In the genomic region with DNA sequence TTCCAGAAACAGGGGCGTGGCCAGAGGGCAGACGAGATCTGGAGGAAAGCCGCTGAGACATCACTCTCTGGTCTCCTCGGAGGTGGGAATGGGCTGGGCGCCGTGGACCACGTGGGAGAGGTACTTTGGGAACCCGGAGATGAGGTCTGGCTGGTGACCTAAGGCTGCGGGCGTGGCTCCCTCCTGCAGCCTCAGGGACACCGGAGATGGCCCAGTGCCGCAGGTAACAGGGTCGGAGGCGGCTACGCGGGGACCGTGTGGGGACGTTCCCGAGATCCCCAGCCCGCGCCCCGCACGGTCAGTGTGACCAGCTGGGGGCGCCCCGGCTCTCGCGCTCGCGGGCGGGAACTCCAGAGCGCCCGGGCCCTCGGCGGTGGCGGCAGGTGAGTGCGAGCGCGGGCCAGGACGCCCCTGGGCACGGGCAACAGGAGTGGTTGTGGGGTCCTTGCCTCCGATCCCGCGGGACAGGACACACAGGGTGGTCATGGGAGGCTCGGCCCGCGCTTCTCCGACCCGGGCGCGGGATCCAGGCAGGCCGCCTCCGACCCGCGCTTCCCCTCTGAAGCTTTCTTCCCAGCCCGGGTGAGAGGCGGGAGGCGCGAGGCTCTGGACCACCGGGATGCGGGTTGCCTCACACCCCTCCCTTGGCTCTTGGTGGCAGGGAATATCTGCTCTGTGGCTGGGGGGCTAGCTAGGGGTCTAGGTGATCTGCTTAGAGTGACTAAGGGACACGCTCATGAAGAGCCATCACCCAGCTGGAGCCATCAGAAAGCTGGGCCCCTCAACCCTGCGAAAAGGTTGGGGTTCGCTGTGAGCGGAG, we compare ENCODE assay signal across 8 mouse cellular contexts. TPM values are rescaled to one million over a fixed set of nuclear protein-coding genes. Genes with fewer than 3 reads are reported as not detected.
DNase-seq lines count a peak whose midpoint lies in the region; ATAC-seq and TF ChIP-seq lines count a peak whose summit lies in the region.

Gene Adcy7 (plus strand): TSS at position 173 of the 820 bp plus-strand sequence.

- ATAC-seq in frontal cortex, adult (ENCODE audit: low TSS enrichment), result peak; percentile 65
- ATAC-seq in limb, embryonic 14.5 days (ENCODE audit: low FRiP score, low read depth), result peak; percentile 62; the same call in 1 of the 2 replicates
- ATAC-seq in midbrain, embryonic 12.5 days (ENCODE audit: low FRiP score, low read depth), result peak; percentile 56; the same call in 1 of the 2 replicates

- H3K4me2 ChIP-seq in limb, embryonic 14.5 days (replicated peaks; ENCODE audit: low read depth, low read length, severe bottlenecking), result peak within 1 kb of the TSS; percentile 66
- H3K4me2 ChIP-seq in midbrain, embryonic 12.5 days (replicated peaks), result peak within 1 kb of the TSS; percentile 83

- peak within 1 kb of the TSS; percentile 29; the same call in 1 of the 2 replicates for H3K27ac ChIP-seq in bone marrow, adult 2 months (ENCODE audit: control insufficient read depth, insufficient read depth, low read depth, low read length, poor library complexity)
- H3K27ac ChIP-seq in embryonic fibroblast, embryonic 13.5 days (ENCODE audit: insufficient read depth, low read length), result no peak within 1 kb of the TSS
- H3K27ac ChIP-seq in limb, embryonic 14.5 days (replicated peaks; ENCODE audit: low read depth, low read length), result no peak within 1 kb of the TSS
- no peak within 1 kb of the TSS for H3K27ac ChIP-seq in midbrain, embryonic 12.5 days (replicated peaks)

- intact Hi-C loops in heart, postnatal 10 days (cut with DNase I), result no loop called here

- peaks cover 1% of the 10 kb centered on the region; the same call in 1 of the 2 replicates for H3K4me1 ChIP-seq in bone marrow, adult 2 months (ENCODE audit: control insufficient read depth, insufficient read depth, low read length)
- H3K4me1 ChIP-seq in embryonic fibroblast, embryonic 13.5 days (ENCODE audit: control insufficient read depth, insufficient read depth, low read length), result no peaks in the 10 kb centered on the region
- peaks cover 3% of the 10 kb centered on the region; the same call in 1 of the 2 replicates for H3K4me1 ChIP-seq in limb, embryonic 14.5 days (ENCODE audit: control insufficient read depth, insufficient read depth, low read length)
- peaks cover 10% of the 10 kb centered on the region for H3K4me1 ChIP-seq in midbrain, embryonic 12.5 days

- H3K9ac ChIP-seq in limb, embryonic 14.5 days (ENCODE audit: low read depth, low read length, severe bottlenecking), result peak within 1 kb of the TSS; percentile 57
- peak within 1 kb of the TSS; percentile 65 for H3K9ac ChIP-seq in midbrain, embryonic 12.5 days (replicated peaks)

- no peaks in the 10 kb centered on the region for H3K36me3 ChIP-seq in limb, embryonic 14.5 days (ENCODE audit: control insufficient read depth, insufficient read depth, low read length)
- no peaks in the 10 kb centered on the region for H3K36me3 ChIP-seq in midbrain, embryonic 12.5 days

- no peaks in the 10 kb centered on the region; the same call in 1 of the 2 replicates for H3K27me3 ChIP-seq in limb, embryonic 14.5 days (ENCODE audit: control insufficient read depth, insufficient read depth, low read length)
- peaks cover 45% of the 10 kb centered on the region for H3K27me3 ChIP-seq in midbrain, embryonic 12.5 days

- H3K9me3 ChIP-seq in limb, embryonic 14.5 days (ENCODE audit: control insufficient read depth, low read length), result no peaks in the 10 kb centered on the region
- no peaks in the 10 kb centered on the region for H3K9me3 ChIP-seq in midbrain, embryonic 12.5 days

- TF ChIP-seq CTCF in bone marrow, adult 2 months (IDR thresholded peaks at IDR 0.05; ENCODE audit: control insufficient read depth, insufficient read depth, low read length), result peak; percentile 41; the same call in 1 of the 2 replicates
- 0 out of 2 replicates have a peak, but pooled peaks have one; percentile 20 for TF ChIP-seq CTCF in embryonic fibroblast, embryonic 13.5 days (IDR thresholded peaks at IDR 0.05; ENCODE audit: borderline replicate concordance, insufficient read depth, low read length)

- no peak; the same call in 1 of the 2 replicates for TF ChIP-seq POLR2A in bone marrow, adult 2 months (IDR thresholded peaks at IDR 0.05; ENCODE audit: borderline replicate concordance, control insufficient read depth, low read depth, low read length)
- no peak for TF ChIP-seq POLR2A in embryonic fibroblast, embryonic 13.5 days (IDR thresholded peaks at IDR 0.05; ENCODE audit: low read depth, low read length)
- TF ChIP-seq POLR2A in limb, embryonic 14.5 days (IDR thresholded peaks at IDR 0.05; ENCODE audit: borderline replicate concordance, extremely low read depth, insufficient read depth, insufficient read length), result no peak

- DNase-seq in frontal cortex, postnatal 25 days (ENCODE audit: low spot score in 2 of 2), result no peak
- DNase-seq in heart, postnatal 10 days, result peak; percentile 64 to 69
- DNase-seq in limb, embryonic 14.5 days (ENCODE audit: low spot score), result no peak
- DNase-seq in spleen, postnatal 4 days (ENCODE audit: low spot score in 2 of 2), result peak; percentile 72 to 91

- H3K4me3 ChIP-seq in bone marrow, adult 2 months (replicated peaks; ENCODE audit: control insufficient read depth, low read depth, low read length), result peak within 1 kb of the TSS; percentile 54
- H3K4me3 ChIP-seq in embryonic fibroblast, embryonic 13.5 days (ENCODE audit: insufficient read depth, low read length), result peak within 1 kb of the TSS; percentile 36
- peak within 1 kb of the TSS; percentile 39 for H3K4me3 ChIP-seq in limb, embryonic 14.5 days (replicated peaks; ENCODE audit: low read length)
- peak within 1 kb of the TSS; percentile 47 for H3K4me3 ChIP-seq in midbrain, embryonic 12.5 days

- WGBS in bone marrow, adult 2 months, result 4% methylated on average over 64 of the region's 64 CpGs
- WGBS in limb, embryonic 14.5 days, result 4% methylated on average over 52 of the region's 64 CpGs
- WGBS in midbrain, embryonic 12.5 days, result 4% methylated on average over 61 of the region's 64 CpGs

RNA-seq across cellular contexts. Expression of gene Adcy7, which starts in this region (rescaled TPM):
- polyA plus RNA-seq in bone marrow, adult 2 months (2011; ENCODE audit: insufficient read depth, insufficient read length, low replicate concordance, missing spikeins), result 18.7 and 66.8 TPM in 2 replicates
- 13.3 and 16.1 TPM in 2 replicates for polyA plus RNA-seq in embryonic fibroblast, embryonic 13.5 days (2011; ENCODE audit: insufficient read length, low read depth, missing spikeins)
- 10 to 100 TPM in 1 of 2 experiments, 1 to 10 TPM in 1; 8.5 to 10.5 TPM for total RNA-seq in heart, postnatal 10 days (2021)
- polyA plus RNA-seq in limb, embryonic 14.5 days (2012; rRNA removed), result 7.9 and 8.9 TPM in 2 replicates
- polyA plus RNA-seq in limb, embryonic 14.5 days (2014; fragmentation: Nextera tagmentation; extraction: Ambion mirVana), result 7.3 and 7.8 TPM in 2 replicates
- polyA plus RNA-seq in midbrain, embryonic 12.5 days (2016; fragmentation: Nextera tagmentation; extraction: Ambion mirVana), result 2.5 and 2.9 TPM in 2 replicates

Comparison
In these comparisons a context has a peak if more than half of its experiments do, and no peak if none do; other contexts are left out.
1. DNase-seq: peak in heart, postnatal 10 days (2 of 2) and spleen, postnatal 4 days (2 of 2); none in frontal cortex, postnatal 25 days (0 of 2) and limb, embryonic 14.5 days (single experiment).
2. Peak in every context shown above with its lines, with median percentiles within 50 percentile points of each other: ATAC-seq and H3K4me3 ChIP-seq.